Mouse (Mus musculus): Measurements from ENCODE around the gene Otulin.

The Otulin gene

DNA sequence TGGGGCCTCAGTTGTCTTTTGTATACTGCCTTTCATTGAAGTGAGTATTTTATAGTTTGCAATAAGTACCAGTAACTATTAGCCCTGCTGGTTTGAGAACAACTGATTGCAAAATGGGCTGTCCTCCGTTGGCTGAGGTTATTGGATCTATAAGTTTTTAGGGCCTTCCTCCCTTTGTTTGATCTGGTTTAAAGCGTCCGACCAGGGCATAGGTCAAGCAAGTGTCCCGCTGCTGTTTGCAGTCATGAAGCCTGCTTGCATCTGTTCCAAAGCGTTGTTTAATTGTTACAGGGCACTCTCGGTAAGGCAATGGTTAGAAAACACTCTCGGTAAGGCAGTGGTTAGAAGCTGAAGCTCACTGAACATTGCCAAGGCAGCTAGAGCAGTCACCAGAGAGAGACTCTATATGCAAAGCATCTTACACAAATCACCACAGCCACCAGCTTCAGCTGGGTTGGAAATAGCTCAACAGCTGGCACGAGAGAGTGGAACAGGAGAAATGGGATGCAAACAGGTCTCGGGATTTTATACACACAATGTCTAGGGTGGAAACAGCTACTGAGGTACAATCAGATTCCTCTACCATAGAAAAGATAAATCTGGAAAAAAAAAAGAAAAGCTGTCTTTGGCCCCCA is 80.0 kb downstream of the Otulin start:
- DNase-seq (ENCODE audit: low read depth, low spot score) = no peak

DNA sequence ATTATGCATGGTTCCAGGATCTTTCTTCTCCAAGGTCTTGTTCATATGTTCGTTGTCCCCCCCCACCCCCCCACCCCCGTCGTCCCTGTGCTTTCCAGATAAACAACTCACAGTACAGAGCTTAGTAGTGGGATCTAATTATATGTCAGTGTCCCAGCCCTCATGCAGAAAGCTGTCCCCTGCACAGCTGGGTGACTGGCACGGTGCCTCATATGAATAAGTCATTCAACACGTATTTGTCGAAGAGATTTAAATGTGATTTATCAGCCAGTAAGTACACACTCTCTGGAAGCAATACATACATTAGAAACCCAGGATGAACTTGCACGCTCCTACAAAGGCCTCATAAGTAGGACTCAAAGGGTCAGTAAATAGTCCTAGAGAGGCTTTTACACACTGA is 80.6 kb downstream of the Otulin start:
- DNase-seq (ENCODE audit: low read depth, low spot score) = no peak

DNA sequence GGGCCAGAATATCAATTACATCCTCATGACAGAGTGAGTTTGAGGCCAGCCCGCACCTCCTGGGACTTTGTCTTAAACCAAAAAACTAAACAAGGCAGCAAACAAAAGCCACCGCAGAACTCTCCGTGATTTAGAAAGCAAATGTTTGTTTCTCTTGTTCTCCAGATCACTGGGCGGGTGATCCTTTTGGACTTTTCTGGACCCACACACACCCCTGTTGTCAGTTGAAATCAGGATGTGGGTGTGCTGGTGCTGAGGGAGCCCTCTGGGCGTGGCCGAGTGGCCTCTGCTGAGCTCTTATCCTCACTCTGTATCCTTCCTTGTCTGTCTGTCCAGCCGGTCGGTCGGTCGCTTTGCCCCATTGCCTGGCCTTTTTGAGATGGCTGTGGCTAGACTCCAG is 81.4 kb downstream of the Otulin start:
- DNase-seq (ENCODE audit: low read depth, low spot score) = no peak

DNA sequence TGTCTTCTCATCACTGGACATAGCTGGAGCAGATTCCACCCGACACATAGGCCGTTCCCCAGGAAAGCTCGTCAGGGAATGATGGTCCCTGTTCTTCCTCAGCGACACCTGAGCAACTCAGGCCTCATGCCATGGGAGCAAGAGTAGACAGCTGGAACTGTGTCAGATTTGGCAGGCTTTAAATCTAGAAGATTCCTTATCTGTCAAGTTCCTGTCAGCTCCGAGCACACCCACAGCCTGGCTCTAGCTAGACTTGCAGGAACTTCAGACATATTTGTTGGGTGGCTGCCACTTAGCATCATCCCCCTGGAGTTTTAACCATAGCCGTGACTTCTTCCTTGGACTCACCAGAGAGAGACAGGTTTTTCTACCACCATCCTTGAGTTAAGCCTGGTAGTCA is 82.4 kb downstream of the Otulin start:
- DNase-seq (ENCODE audit: low read depth, low spot score) = no peak

DNA sequence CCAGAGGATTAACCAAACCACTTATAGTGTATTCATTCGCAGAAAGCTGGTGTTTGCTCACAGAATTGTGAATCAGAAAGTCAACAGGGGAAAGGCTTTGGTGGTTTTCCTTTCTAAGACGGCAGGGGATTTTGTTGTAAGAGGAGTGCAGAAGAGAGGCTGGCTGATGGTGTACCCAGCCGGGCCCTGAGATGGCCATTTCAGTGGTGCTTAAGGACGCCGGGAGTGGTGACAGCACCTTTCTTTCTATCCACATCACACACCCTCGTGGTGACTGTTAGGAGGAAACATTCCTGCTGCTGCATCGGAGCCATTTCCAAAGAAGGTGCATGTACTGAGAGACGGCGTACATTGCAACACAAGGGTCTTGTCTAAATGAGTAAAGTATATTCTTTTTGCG is 85.3 kb downstream of the Otulin start:
- DNase-seq (ENCODE audit: low read depth, low spot score) = no peak

DNA sequence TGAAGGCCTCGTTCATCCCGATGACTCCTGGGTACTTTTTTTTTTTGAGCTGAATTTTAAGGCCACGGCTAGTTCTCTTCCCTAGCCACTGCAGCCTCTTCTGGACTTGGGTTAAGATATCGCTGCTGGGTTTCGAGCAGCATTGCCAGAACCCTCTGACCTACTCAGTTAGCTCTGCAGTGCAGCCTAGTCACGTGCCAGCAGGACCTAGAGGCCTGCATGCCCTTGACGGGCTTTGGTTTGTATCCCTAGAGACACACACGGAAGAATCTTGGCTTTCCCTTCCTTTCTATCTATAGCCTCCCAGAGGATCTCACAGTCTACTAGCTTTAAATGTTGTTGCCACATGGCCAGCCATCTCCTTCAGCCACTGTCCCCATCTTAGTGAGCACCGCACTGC is 90.7 kb downstream of the Otulin start:
- DNase-seq (ENCODE audit: low read depth, low spot score) = no peak

DNA sequence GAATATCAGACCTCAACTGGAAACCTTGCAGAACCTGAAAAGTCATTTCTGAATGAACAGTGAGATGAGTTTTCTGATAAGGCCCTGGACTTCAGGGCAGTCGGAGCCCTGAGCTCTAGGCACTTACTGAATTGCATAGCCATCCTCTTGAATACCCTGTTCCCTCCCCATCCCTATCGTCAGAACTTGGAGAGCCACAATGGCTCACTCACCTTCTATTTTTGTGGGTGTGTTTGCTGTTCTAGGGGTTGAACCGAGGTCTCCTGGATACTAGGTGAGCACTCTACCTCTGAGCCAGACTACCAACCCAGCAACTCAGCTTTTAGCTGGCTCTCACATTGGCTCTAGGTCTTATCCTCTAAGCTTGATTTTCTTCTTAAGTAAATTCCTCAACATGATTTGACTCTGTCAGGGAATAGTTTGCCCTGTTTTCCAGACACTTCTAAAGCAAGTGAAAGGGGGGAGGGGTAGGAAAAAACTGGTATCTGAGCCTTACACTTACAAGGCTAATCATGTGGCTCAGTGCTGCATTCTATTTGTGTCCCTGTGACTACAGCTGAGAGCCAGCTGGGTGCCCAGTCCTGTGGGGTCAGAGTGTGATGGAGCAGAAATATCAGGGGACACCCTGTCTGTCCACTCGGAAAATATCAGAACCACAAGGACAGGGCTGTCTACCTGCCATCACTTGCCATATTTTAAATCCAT is 92.8 kb downstream of the Otulin start:
- DNase-seq (ENCODE audit: low read depth, low spot score) = no peak

DNA sequence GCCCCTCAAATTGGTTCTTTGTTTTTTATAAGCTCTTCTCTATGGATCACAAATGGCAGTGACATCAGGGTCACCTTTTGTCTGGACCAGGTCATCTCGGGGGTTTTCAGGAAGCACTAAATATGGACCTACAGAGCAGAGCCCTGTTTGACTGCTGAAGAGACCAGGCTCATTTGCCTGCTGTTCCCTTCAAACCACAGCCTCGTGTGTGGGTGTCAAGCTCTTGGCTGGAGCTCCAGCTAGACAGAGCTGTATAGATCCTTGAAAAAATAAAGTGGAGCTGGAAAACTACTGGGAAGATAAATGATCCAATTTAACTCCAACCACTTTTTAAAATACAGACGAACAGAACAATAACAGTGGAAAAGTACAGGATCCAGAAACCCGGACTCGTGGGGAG is 93.7 kb downstream of the Otulin start:
- no peak for DNase-seq (ENCODE audit: low read depth, low spot score)

DNA sequence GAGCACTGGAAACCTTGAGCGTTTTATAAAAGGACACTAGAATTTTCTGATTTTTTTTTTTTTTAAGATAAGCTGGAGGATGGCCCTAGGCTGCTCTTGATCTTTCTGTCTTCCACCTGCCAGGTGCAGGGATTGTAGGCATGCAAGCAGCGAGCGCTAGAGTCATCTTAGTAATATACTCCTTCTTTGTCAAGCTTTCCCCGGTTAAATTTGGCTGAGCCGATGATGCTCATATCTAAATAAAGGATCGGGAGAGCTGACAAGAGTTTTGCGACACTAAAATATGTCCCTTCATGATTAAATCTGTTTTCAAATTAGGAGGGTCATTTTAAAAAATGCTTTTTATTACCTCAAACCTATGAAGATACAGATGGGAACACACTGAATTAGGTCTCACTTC is 94.3 kb downstream of the Otulin start:
- DNase-seq (ENCODE audit: low read depth, low spot score) = no peak

DNA sequence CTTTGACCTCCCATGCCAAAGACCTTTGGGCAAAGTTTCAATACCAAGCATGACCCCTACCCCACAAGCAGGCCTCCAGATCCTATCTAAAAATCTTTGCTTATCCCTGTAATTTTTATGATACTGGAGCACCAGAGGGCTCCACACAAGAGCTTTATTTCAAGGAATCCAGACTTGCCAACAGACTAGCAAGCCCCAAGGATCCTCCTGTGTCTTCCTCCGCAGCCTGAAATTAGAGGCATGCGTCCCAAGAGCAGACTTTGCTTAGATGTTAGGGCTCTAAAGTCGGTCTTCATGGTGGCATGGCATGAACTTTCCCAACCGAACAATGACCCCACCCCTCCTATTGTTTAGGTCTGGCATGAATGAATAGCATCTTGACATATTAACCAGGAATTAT is 94.8 kb downstream of the Otulin start:
- DNase-seq (ENCODE audit: low read depth, low spot score) = no peak

DNA sequence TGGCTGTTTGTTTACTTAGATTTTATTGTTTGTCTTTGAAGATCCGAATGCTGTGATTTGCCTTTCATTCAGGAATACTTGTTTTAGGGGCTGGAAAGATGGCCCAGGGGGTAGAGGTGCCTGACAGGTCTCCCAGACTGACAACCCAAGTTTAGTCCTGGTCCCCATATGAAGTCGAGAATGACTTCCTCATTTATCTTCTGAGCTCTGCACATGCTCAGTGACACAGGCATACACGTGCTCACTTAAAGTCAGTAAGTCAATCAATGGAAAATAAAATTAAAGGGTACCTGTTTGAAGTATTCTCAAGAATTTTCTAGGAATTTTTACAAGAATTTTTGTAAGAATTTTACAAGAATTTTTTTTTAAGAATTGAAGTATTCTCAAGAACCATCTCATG is 97.5 kb downstream of the Otulin start:
- no peak for DNase-seq (ENCODE audit: low read depth, low spot score)

DNA sequence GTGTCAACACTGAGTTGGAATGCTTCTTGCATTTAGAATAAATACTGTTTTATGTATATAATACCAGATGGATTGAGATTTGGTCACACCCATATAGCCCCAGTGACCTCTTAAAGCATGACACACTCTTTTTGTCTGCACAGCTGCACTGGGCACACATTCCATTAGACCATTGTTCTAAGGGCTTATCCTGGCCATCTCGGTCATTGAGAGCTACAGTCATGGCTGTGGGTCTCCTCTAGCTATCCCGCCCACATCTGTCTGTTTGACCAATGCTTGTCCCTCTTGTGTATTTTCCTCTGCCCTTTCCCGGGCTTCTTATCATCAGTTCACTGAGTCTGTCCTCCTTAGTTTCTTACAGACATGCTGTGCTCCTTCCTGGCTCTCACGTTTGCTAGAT is 100.5 kb downstream of the Otulin start:
- no peak for DNase-seq (ENCODE audit: low read depth, low spot score)

DNA sequence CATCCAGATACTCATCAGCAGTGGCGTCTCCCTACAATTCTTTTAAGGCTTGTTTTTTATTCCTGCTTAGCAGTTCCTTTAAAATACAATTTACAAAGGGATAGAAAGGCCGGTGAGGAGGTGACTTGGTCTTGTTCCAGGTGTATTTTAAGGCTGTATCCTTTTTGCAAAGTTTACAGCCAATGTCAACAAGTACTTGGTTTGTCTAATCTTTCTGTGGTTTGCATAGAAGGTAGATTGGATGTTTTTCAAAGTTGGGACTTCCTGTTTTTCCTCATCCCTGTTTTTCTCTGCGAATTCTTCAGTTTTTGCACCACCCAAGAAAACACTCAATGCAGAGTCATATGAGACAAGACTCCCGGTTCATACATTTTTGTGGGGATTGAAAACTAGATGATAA is 101.6 kb downstream of the Otulin start:
- DNase-seq (ENCODE audit: low read depth, low spot score) = no peak

DNA sequence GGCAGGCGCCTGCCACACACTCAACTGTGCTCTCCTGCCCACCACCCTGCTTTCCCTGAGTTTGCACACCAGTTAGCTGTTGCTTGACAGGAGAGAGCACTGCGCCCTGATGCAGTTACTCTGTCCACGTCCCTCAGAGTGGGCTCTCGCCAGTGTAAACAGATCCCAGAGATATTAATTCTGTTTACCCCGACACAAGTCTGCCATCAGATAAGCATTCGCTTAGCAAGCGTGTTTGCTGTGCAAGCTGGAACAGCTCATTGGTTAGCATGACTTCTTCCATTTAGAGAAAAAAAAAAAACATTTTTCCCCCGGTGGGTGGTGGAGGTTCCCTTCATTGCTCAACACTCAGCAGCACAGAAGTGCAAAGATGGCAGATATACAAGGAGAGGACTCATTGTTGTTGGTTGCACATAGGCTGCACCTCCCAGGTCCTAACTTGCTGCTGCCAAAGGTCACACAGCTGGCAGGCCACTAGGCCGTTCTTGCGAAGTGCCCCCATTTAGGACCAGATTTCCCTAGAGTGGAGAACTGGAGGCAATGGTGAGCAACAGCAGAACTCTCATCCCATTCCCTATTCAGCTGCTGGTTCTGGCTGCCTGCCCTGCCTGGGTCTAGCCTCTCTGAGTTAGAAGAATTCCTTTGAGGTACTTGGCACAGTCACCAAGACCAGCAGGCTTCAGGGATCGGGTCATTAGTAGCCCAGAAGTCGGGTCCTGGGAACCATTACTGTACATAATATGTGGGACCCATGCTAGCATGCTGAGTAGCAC is 105.1 kb downstream of the Otulin start:
- no peak for DNase-seq (ENCODE audit: low read depth, low spot score)

DNA sequence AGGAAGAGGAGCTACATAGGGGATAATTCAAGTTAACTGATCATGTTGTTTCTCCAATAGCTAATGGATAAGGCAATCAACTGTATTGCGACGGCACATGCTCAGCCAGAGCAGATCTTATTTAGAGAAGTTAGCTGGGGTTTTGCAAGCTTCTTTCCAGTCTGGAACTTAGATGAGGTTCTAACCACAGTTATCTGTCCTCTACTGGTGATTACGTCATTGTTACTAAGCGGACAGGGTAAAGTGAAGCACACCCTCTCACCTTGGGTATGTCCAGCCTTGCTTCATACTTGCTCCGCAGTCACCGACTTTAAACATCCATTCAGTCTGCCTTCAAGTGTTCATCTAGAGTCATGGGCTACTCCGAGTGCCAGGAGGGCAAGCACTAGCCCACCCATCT is 110.6 kb downstream of the Otulin start:
- DNase-seq (ENCODE audit: low read depth, low spot score) = no peak

DNA sequence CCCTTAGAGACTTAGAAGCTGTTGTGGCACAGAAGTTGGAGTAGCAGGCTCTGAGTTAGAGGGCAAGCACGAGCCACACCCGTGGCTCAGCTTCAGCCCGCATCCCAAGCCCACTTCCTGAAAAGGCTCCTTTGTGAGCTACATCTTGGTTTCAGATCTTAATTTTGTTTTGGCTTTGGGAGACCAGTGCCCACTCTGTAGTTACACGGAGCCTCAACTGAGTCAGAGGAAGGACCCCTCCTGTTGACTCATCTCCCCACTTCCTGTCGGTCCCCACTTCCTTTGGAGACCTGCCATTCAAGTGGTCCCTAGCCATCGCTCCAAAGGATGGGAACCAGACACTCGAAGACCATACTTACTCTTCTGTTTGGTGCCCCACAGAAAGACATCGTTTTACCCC is 112.5 kb downstream of the Otulin start:
- peak; percentile 22 for DNase-seq (ENCODE audit: low read depth, low spot score)

DNA sequence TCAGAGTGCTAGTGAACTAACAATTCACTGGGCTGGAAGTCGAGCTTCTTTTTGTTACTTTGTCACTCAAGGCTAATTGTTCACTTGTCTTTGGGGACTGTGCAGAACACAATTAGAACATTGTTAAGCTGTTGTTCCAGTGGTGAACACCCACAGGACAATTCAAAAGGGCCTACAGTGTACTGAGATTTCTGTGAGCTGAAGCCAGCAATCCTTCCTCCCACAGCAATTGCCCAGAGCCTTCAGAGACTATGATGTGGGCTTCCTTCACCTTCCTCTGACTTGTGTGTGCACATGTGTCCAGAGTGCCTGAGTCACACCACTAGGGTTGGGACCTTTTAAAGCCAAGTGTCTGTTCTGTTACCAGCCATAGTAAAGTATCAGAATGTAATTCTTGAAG is 113.6 kb downstream of the Otulin start:
- DNase-seq (ENCODE audit: low read depth, low spot score) = no peak

DNA sequence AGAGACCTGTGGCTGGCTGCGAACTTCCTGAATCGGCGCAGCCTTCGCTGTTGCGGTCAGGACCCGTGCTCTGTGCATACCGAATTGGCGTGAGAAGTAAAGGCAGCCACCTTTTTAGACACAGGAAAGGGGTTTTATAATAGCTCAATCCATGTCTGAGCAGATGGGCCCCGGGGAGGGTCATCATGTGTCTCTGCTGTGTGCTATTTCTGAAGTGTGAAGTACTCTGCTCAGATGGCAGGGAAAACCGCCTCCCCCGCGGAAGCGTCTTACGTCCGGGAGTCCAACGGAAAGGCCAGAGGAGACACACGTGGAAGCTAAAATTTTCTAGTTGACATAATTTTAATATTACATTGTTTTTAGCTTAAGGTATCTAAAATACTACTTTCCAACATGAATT is 121.5 kb downstream of the Otulin start:
- DNase-seq (ENCODE audit: low read depth, low spot score) = no peak

DNA sequence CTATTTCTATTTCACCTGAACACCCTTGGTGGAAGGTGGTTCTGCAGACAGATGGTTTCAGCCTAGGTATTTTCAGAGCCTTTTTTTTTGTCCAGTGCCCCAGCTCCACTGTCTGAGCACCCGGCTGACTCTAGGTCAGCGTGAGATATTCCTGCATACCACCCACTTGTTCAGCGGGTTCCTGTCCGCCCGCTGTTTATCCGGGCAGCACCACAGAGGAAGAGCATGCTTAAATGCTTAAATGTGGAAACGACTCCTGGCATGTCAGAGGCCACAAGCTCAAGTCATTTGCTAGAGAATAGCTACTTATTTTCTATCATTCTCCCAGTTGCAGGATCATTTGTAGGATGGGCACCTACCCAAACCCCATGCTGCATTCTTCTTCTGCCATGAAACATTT is 122.3 kb downstream of the Otulin start:
- no peak for DNase-seq (ENCODE audit: low read depth, low spot score)

DNA sequence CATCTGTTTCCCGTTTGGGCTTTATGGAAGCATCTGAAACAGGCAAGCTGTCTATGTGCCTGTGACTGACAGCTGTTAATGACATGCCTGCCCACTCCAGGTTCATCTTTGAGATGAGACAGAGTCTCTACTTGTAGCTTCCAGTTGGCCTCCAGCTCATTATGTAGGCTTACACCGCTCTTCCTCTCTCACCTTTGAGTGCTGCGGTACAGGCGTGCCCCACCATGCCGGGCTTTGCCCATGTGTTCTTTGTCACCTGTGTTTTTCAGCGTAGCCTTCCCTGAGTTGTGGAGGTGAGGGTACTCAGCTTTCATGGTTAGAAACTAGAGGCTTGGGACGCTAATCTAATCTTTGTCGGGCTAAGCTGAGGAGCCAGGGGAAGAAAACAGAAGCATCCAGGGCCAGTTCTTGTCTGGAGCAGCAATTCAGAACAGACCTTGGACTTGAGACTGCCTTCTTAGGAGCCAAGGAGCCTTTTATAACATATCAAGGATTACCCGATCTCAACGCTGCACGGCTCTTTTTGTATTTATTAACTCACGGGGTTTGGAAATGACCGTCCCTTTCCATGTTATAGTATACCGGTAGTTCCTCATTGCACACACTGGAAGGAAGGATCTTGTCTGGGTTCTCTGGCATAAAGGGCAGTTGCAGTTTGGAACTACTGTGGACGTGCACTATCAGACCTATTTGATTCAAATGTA is 123.4 kb downstream of the Otulin start:
- DNase-seq (ENCODE audit: low read depth, low spot score) = no peak

DNA sequence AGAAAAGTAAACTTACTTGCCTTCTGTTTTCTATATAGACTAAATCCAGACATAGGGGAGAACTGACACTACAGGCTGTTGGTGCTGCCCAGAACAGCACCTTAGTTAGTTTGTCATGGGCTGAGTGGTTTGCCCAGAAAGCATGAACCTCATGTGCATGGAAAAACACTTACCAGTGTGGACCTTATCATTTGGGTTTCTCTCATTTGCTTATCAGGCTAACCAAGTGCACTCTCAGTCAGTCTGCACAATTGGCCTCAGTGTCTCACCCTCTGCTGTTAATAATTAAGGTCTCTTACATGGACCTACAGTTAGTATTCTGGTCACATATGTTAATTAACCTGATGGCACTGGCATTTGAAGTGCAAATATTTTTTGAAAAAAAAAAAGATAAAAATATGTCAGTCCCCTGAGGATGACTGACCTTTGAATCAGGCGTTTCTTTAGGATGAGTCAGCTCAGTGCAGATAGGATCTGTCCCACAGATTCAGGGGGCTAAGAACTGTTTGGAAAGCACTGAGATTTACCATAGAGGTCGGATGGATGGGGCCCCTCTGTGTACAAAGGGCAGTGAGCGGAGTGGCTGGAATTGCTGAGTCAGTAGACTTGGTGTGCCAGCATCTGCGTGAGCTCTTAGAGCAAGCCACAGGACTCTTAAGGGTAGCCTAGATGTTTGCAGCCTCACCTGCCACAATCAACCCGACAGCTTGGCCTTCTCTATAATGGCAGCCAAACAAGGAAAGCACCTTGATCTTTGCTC is 124.2 kb downstream of the Otulin start:
- no peak for DNase-seq (ENCODE audit: low read depth, low spot score)

Measured in CD4-positive helper T cell, adult 2 months (primary cell).